ENCODE assay signal across 15 mouse cellular contexts in genomic region chr2:116002354-116002753, GRCm38 (mm10).
DNase-seq lines count a peak whose midpoint lies in the region; ATAC-seq lines count a peak whose summit lies in the region.
"Had no signal": no experiment of that assay in that cellular context is flagged by ENCODE, and none has a peak within 500 bp of the region (broad histone marks: within the 10 kb centered on the region; RNA-seq: fewer than 3 reads in every experiment).

No protein-coding gene starts in this region.

- DNase-seq in embryo, embryonic 11 days: peak; percentile 12
- DNase-seq in embryo, embryonic 10.5 days (ENCODE audit: low spot score): no peak
- DNase-seq in yolk sac, embryonic 10.5 days (ENCODE audit: low spot score): no peak
- no peak for DNase-seq in lung, adult 18-20 months
- DNase-seq: adrenal gland, adult 8-10 months; lung, postnatal 14 days; spleen, adult 18-20 months had no signal

- H3K4me2 ChIP-seq in neural tube, embryonic 13.5 days: no peak overlapping the region
- H3K4me2 ChIP-seq in neural tube, embryonic 15.5 days: no peak overlapping the region
- H3K4me2 ChIP-seq in hindbrain, embryonic 13.5 days: no peak overlapping the region
- no peak overlapping the region for H3K4me2 ChIP-seq in neural tube, embryonic 14.5 days (ENCODE audit: low read depth, low read length)
- H3K4me2 ChIP-seq: heart, embryonic 15.5 days; liver, embryonic 11.5 days had no signal

- H3K9ac ChIP-seq in neural tube, embryonic 13.5 days: no peak overlapping the region; the same call in 1 of the 2 replicates
- no peak overlapping the region for H3K9ac ChIP-seq in neural tube, embryonic 15.5 days (replicated peaks)
- H3K9ac ChIP-seq in hindbrain, embryonic 13.5 days: no peak overlapping the region
- H3K9ac ChIP-seq in neural tube, embryonic 14.5 days (replicated peaks; ENCODE audit: low read depth, low read length): no peak overlapping the region
- H3K9ac ChIP-seq: heart, embryonic 15.5 days had no signal

- H3K4me3 ChIP-seq in neural tube, embryonic 13.5 days: no peak overlapping the region
- no peak overlapping the region for H3K4me3 ChIP-seq in neural tube, embryonic 15.5 days (replicated peaks)
- H3K4me3 ChIP-seq in hindbrain, embryonic 13.5 days: no peak overlapping the region
- no peak overlapping the region for H3K4me3 ChIP-seq in neural tube, embryonic 14.5 days (ENCODE audit: low read depth, low read length)
- H3K4me3 ChIP-seq: erythroblast, embryonic 14.5 days; heart, embryonic 15.5 days had no signal

- ATAC-seq in neural tube, embryonic 13.5 days (ENCODE audit: low read depth): peak; percentile 74
- ATAC-seq in neural tube, embryonic 15.5 days (ENCODE audit: low FRiP score): no peak
- ATAC-seq in hindbrain, embryonic 13.5 days (ENCODE audit: low FRiP score): peak; percentile 57
- peak; percentile 52; the same call in 1 of the 2 replicates for ATAC-seq in neural tube, embryonic 14.5 days (ENCODE audit: low read depth)
- ATAC-seq: inflammation-experienced regulatory T-cells, adult 6 months had no signal

- 49% methylated on average over 6 of the region's 6 CpGs for WGBS in neural tube, embryonic 13.5 days
- 43% methylated on average over 6 of the region's 6 CpGs for WGBS in neural tube, embryonic 15.5 days
- 47% methylated on average over 4 of the region's 6 CpGs for WGBS in hindbrain, embryonic 13.5 days
- 52% methylated on average over 6 of the region's 6 CpGs for WGBS in neural tube, embryonic 14.5 days

- peaks cover 6% of the 10 kb centered on the region; the same call in 1 of the 2 replicates for H3K36me3 ChIP-seq in neural tube, embryonic 13.5 days
- no peaks in the 10 kb centered on the region for H3K36me3 ChIP-seq in neural tube, embryonic 15.5 days
- peaks cover 11% of the 10 kb centered on the region; the same call in 1 of the 2 replicates for H3K36me3 ChIP-seq in hindbrain, embryonic 13.5 days
- no peaks in the 10 kb centered on the region for H3K36me3 ChIP-seq in neural tube, embryonic 14.5 days (ENCODE audit: control insufficient read depth, insufficient read depth, low read length)

- peak overlapping the region; percentile 38; the same call in 1 of the 2 replicates for H3K27ac ChIP-seq in neural tube, embryonic 13.5 days (replicated peaks)
- H3K27ac ChIP-seq in neural tube, embryonic 15.5 days (replicated peaks): no peak overlapping the region
- H3K27ac ChIP-seq in hindbrain, embryonic 13.5 days: peak overlapping the region; percentile 45
- no peak overlapping the region for H3K27ac ChIP-seq in neural tube, embryonic 14.5 days (ENCODE audit: low read depth, low read length)
- H3K27ac ChIP-seq: heart, embryonic 15.5 days had no signal

- H3K9me3 ChIP-seq in neural tube, embryonic 13.5 days: no peaks in the 10 kb centered on the region
- no peaks in the 10 kb centered on the region for H3K9me3 ChIP-seq in neural tube, embryonic 15.5 days (replicated peaks)
- no peaks in the 10 kb centered on the region for H3K9me3 ChIP-seq in hindbrain, embryonic 13.5 days
- H3K9me3 ChIP-seq in neural tube, embryonic 14.5 days (ENCODE audit: control insufficient read depth, low read length): no peaks in the 10 kb centered on the region
- H3K9me3 ChIP-seq: heart, embryonic 15.5 days had no signal

- H3K27me3 ChIP-seq in neural tube, embryonic 13.5 days: no peaks in the 10 kb centered on the region
- no peaks in the 10 kb centered on the region for H3K27me3 ChIP-seq in neural tube, embryonic 15.5 days (replicated peaks)
- H3K27me3 ChIP-seq in hindbrain, embryonic 13.5 days: no peaks in the 10 kb centered on the region
- H3K27me3 ChIP-seq in neural tube, embryonic 14.5 days (ENCODE audit: control insufficient read depth, insufficient read depth, low read length): no peaks in the 10 kb centered on the region; the same call in 1 of the 2 replicates
- H3K27me3 ChIP-seq: heart, embryonic 15.5 days had no signal

- H3K4me1 ChIP-seq in neural tube, embryonic 13.5 days (replicated peaks): peaks cover 62% of the 10 kb centered on the region
- H3K4me1 ChIP-seq in neural tube, embryonic 15.5 days: peaks cover 27% of the 10 kb centered on the region
- peaks cover 62% of the 10 kb centered on the region for H3K4me1 ChIP-seq in hindbrain, embryonic 13.5 days (replicated peaks)
- H3K4me1 ChIP-seq in neural tube, embryonic 14.5 days (ENCODE audit: control insufficient read depth, insufficient read depth, low read length): peaks cover 25% of the 10 kb centered on the region

Comparison
In these comparisons a context has a peak if more than half of its experiments do, and no peak if none do; other contexts are left out.
1. H3K27ac ChIP-seq: peak in neural tube, embryonic 13.5 days (single experiment) and hindbrain, embryonic 13.5 days (single experiment); none in neural tube, embryonic 15.5 days (single experiment) and neural tube, embryonic 14.5 days (single experiment).